Mouse (Mus musculus): Measurements from ENCODE around the gene Trim25.

Trim25 gene

DNA sequence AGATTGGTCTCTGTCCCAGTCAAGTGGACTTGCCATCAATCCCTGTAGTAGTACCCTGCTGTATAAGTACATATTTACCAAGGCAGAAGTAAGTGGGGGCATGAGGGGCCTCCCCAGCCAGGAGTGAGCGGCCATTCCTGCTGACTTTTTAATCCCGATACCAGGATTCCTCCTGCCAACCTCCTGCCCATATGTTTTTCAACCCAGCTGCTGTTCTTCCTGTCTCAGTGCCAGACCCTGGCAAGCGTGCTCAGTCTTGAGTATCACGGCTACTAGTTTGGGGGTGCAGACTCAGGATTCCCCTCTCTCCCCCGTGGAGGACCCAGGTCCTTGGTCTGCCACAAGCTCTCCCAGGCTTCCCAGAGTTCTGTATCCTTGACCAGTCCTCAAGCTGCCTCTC is 3.4 kb downstream of the Trim25 start:
- ChIA-PET POLR2A (interaction anchor here (0.7 to 32.1 kb wide), 18 partner anchors 6 to 58 kb away, joined by 3 to 979 read pairs (median 10); partner anchors contain the start of genes Coil (in 1 of the 4) and Elobl (in 1 of the 4)), CTCF (interaction anchor here in 3 of 4 experiments (0.6 to 2.1 kb wide), 10 partner anchors 9 to 56 kb away, joined by 3 to 7 read pairs (median 4); no protein-coding TSS in a partner anchor)

DNA sequence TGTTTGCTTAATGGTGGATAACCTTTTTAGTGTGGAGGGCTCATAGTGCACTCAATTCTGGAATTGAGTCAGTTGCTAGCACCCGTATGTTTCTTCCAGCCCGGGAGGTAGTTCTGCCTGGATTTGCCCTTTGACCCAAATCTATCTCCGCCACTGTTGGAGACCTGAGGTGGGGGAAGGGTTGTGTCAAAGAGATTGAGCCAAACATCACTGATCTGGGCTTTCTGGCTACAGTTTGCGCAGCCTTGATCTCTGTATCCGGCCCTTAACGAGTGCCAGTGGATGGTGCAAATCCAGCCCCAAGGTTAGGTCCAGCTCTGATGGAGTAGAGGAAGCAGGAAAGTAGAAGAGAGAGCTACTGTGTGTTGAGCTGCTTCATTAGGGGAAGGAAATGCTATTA is 3.9 kb downstream of the Trim25 start:
- CTCF ChIA-PET, result interaction anchor here in 2 of 4 experiments (1.0 to 1.9 kb wide), 7 partner anchors 10 to 56 kb away, joined by 3 to 10 read pairs (median 3); no protein-coding TSS in a partner anchor
- POLR2A ChIA-PET, result interaction anchor here (0.6 to 32.1 kb wide), 22 partner anchors 6 to 70 kb away, joined by 3 to 979 read pairs (median 6); partner anchors contain the start of genes Coil (in 1 of the 4) and Elobl (in 1 of the 4)

DNA sequence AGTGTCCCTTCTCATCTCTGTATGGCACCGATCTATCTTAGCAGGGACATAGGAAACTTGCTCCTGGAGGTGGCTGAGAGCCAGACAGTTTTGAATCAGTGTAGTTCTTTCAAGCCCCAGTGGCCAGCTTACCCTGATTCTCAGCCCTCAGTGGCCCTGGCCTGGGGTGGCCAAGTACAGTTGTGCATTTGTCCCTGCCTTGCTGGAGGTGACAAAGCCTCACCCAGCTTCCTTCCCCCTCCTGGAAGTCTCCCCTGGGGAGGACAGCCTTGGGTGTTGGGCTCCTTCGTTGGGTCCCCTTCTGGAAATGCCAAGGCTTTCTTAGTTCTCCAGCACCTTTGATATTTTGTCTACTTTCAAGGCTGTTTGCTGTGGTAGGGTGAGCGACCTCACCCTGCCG is 4.5 kb downstream of the Trim25 start:
- ChIA-PET CTCF (interaction anchor here (0.6 to 1.9 kb wide), 17 partner anchors 8 to 575 kb away, joined by 3 to 20 read pairs (median 4); no protein-coding TSS in a partner anchor), POLR2A (interaction anchor here (0.6 to 32.1 kb wide), 31 partner anchors 5 to 762 kb away, joined by 3 to 979 read pairs (median 5); partner anchors contain the start of genes Coil (in 1 of the 4), Elobl (in 1 of the 4) and Scpep1 (in 1 of the 4))

- ChIA-PET POLR2A (interaction anchor here (0.7 to 32.1 kb wide), 10 partner anchors 6 to 316 kb away, joined by 3 to 979 read pairs (median 4); partner anchors contain the start of genes Coil (in 1 of the 4), Elobl (in 1 of the 4) and Trim25 (in 1 of the 4)), CTCF (interaction anchor here in 1 of 4 experiments (1.1 kb wide), 1 partner anchor 15 kb away, joined by 3 read pairs; no protein-coding TSS in a partner anchor)
Measured at GRCm38 (mm10) chr11:89005473-89005872, 6.3 kb downstream of the Trim25 start.

GRCm38 (mm10) chr11:89006404-89006803 is 7.2 kb downstream of the Trim25 start:
- POLR2A ChIA-PET, result interaction anchor here in 3 of 4 experiments (1.0 to 32.1 kb wide), 6 partner anchors 7 to 52 kb away, joined by 3 to 979 read pairs (median 54); partner anchors contain the start of genes Coil (in 1 of the 3), Elobl (in 1 of the 3) and Trim25 (in 1 of the 3)
- CTCF ChIA-PET, result no interaction called here

DNA sequence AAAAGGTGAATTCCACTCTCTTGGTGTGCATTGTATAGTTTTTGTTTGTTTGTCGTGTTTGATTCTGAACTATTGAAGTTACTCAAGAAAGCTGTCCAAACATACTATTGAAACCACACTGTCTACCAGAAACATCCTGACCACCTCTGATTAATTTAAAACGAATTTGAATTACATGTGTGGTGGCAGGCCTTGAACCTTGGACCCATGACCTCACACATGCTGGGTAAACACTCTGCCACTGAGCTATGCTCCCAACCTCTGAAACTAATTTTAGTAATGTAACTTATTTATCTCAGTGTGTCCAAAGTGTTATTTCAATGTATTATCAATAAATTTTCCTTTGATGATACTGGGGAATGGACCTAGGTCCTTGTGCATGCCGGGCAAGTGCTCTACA is 8.4 kb downstream of the Trim25 start:
- ChIA-PET POLR2A (interaction anchor here in 3 of 4 experiments (0.6 to 8.1 kb wide), 12 partner anchors 8 to 664 kb away, joined by 3 to 103 read pairs (median 4); partner anchors contain the start of gene Trim25 (in 1 of the 3)), CTCF (interaction anchor here in 1 of 4 experiments (0.6 kb wide), 1 partner anchor 23 kb away, joined by 4 read pairs; no protein-coding TSS in a partner anchor)

DNA sequence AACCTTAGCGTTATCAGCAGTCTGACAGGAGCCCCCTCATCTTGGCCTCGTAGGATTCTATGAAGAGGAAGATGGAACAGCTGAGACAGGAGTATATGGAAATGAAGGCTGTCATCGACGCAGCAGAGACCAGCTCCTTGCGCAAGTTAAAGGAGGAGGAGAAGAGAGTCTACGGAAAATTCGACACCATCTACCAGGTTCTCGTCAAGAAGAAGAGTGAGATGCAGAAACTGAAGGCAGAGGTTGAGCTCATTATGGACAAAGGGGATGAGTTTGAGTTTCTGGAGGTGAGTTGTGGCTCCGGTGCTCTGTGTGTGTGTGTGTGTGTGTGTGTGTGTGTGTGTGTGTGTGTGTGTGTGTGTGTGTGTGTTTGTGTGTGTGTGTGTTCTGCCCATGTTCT is 9.9 kb downstream of the Trim25 start:
- CTCF ChIA-PET, result interaction anchor here (0.6 to 3.1 kb wide), 17 partner anchors 9 to 1041 kb away, joined by 3 to 14 read pairs (median 4); no protein-coding TSS in a partner anchor
- POLR2A ChIA-PET, result interaction anchor here (0.5 to 8.1 kb wide), 32 partner anchors 9 to 807 kb away, joined by 3 to 103 read pairs (median 4); partner anchors contain the start of gene Trim25 (in 3 of the 4)

DNA sequence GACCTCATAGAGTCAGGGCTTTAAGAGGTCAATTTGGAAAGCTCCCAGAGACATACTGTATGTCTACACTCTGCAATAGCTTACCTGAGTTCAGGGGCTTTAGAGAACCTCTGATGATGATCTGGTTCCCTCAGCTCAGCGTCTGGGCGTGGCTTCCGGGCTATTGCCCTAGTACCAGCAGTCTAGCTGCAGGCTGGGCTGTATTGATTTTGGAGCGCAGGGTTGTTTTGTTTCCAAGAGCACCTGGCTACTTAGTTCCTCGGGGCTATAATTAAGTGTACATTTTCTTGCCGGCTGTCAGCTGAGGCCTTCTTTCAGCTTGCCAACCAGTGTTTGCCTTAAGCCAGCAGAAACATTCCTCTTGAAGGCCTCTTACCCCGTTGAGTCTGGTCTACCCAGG is 10.3 kb downstream of the Trim25 start:
- ChIA-PET CTCF (interaction anchor here (0.6 to 3.1 kb wide), 11 partner anchors 10 to 297 kb away, joined by 3 to 14 read pairs (median 4); no protein-coding TSS in a partner anchor), POLR2A (interaction anchor here (0.5 to 8.1 kb wide), 28 partner anchors 10 to 808 kb away, joined by 3 to 103 read pairs (median 4); partner anchors contain the start of gene Trim25 (in 3 of the 4))

GRCm38 (mm10) chr11:89012241-89012640 is 13.1 kb downstream of the Trim25 start:
- ChIA-PET CTCF (interaction anchor here in 1 of 4 experiments (1.3 kb wide), 1 partner anchor 56 kb away, joined by 3 read pairs; no protein-coding TSS in a partner anchor), POLR2A (interaction anchor here in 3 of 4 experiments (0.8 to 8.1 kb wide), 11 partner anchors 8 to 47 kb away, joined by 3 to 103 read pairs (median 4); partner anchors contain the start of gene Trim25 (in 2 of the 3))

DNA sequence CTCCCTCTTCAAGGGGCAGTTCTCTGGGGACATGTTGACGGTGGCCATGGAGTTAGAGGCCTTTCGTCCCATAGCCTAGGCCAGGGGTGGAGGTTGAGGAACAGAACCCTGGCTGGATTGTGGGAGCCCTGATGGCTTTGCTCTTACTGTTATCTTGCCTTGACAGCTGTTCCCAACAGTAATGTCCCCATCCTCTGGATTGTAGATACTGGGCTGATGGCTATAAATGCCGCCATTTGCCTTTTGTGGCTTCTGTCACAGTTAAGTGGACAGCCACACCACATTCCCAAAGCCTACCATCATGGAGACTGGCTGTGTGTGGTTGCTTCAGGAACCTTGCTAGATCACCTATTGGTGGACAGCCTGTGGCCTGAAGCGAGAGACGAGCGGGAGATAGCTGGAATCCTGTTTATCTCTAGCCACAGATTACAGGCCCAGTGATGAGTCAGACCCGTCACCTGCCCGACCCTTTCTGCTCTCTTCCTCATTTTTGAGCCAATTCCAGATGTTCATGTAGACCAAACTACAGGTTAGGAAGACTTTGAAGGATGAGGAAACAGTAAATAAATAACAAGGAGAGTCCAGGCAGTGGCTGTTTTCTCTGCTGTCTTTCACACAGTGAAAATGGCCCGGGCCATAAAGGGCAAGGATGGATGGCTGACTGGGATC is 18.5 kb downstream of the Trim25 start:
- ChIA-PET CTCF (interaction anchor here in 1 of 4 experiments (2.3 kb wide), 1 partner anchor 24 kb away, joined by 6 read pairs; no protein-coding TSS in a partner anchor), POLR2A (interaction anchor here in 2 of 4 experiments (0.6 to 11.1 kb wide), 21 partner anchors 7 to 55 kb away, joined by 3 to 218 read pairs (median 4); partner anchors contain the start of gene Trim25 (in 2 of the 2))

- ChIA-PET POLR2A (interaction anchor here (0.6 to 11.1 kb wide), 44 partner anchors 8 to 163 kb away, joined by 3 to 218 read pairs (median 7); partner anchors contain the start of genes Trim25 (in 4 of the 4) and Dgke (in 1 of the 4)), CTCF (interaction anchor here (0.5 to 4.5 kb wide), 29 partner anchors 9 to 172 kb away, joined by 3 to 30 read pairs (median 5); partner anchors contain the start of gene Trim25 (in 2 of the 4))
Measured at GRCm38 (mm10) chr11:89020681-89021305, 21.6 kb downstream of the Trim25 start.

DNA sequence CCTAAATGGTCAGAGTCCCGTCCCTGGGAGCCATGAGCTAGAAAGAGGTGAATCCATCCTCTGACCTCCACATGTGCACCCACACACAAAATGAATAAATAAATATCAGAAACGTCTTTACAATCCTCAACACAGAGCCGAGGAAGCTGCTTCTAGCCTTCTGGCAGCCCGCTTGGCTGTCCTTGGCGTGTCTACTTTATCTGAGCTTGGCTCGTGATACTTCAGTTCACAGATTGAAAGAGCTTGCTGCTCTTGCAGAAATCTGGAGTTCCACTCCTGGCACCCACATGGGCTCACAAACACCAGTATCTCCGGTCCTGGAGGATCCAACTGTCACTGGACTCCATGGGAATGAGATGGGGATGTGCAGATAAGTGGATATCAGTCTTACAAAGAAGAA is 22.5 kb downstream of the Trim25 start:
- POLR2A ChIA-PET, result interaction anchor here (0.6 to 11.1 kb wide), 51 partner anchors 8 to 164 kb away, joined by 3 to 218 read pairs (median 7); partner anchors contain the start of genes Trim25 (in 4 of the 4), Coil (in 2 of the 4), Dgke (in 1 of the 4) and Scpep1 (in 1 of the 4)
- CTCF ChIA-PET, result interaction anchor here (0.6 to 4.5 kb wide), 32 partner anchors 8 to 967 kb away, joined by 3 to 30 read pairs (median 5); partner anchors contain the start of gene Trim25 (in 2 of the 4)

DNA sequence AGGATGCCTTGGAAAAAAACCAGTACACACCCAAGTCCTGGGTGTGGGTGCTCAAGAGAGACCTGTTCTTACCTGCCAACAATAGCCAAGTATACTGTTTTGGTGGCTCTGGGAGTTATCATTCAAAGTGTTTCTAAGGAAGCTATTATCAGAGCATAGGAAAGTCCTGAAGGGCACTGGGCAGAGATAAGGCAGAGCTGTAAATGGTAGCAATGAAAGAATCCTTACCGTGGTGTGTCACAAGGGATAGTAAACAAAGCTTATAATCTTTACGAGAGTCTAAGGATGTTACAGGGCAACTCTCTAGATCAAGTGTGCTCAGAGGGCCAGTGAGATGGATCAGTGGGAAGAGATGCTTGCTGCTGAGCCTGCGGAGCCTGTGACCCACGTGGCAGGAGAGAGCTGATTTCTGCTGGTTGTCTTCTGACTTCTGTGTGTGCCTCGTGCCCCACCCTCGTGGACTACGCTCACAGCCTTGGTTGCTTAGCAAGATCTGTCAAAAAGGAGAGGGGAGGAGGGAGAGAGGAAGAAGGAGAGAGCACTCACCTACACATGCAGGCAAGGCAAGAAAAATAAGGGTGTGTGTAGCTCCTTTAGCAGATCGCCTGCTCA is 23.1 kb downstream of the Trim25 start:
- ChIA-PET CTCF (interaction anchor here (0.6 to 4.5 kb wide), 27 partner anchors 7 to 968 kb away, joined by 3 to 30 read pairs (median 5); partner anchors contain the start of gene Trim25 (in 1 of the 4)), POLR2A (interaction anchor here (0.6 to 11.1 kb wide), 52 partner anchors 8 to 90 kb away, joined by 3 to 218 read pairs (median 7); partner anchors contain the start of genes Trim25 (in 3 of the 4), Coil (in 2 of the 4), Dgke (in 1 of the 4) and Scpep1 (in 1 of the 4))

- ChIA-PET POLR2A (interaction anchor here in 3 of 4 experiments (0.7 to 11.1 kb wide), 7 partner anchors 12 to 122 kb away, joined by 3 to 218 read pairs (median 18); partner anchors contain the start of gene Trim25 (in 2 of the 3)), CTCF (interaction anchor here in 2 of 4 experiments (0.7 to 1.0 kb wide), 2 partner anchors 27 to 35 kb away, joined by 3 read pairs; no protein-coding TSS in a partner anchor)
Measured at GRCm38 (mm10) chr11:89023477-89023876, 24.3 kb downstream of the Trim25 start.

- CTCF ChIA-PET, result interaction anchor here in 1 of 4 experiments (0.7 kb wide), 1 partner anchor 34 kb away, joined by 3 read pairs; no protein-coding TSS in a partner anchor
Measured at GRCm38 (mm10) chr11:89024181-89024881, 25.2 kb downstream of the Trim25 start.

GRCm38 (mm10) chr11:89025603-89026002 is 26.4 kb downstream of the Trim25 start:
- POLR2A ChIA-PET, result interaction anchor here in 2 of 4 experiments (0.8 to 1.9 kb wide), 7 partner anchors 16 to 33 kb away, joined by 3 to 12 read pairs (median 3); no protein-coding TSS in a partner anchor
- CTCF ChIA-PET, result interaction anchor here in 1 of 4 experiments (1.6 kb wide), 1 partner anchor 32 kb away, joined by 5 read pairs; no protein-coding TSS in a partner anchor

More at GRCm38 (mm10) chr11:89024181-89024881, 25.2 kb downstream of the Trim25 start:
- POLR2A ChIA-PET, result interaction anchor here in 3 of 4 experiments (0.6 to 11.1 kb wide), 10 partner anchors 8 to 107 kb away, joined by 3 to 218 read pairs (median 3); partner anchors contain the start of gene Trim25 (in 2 of the 3)
